Mouse (Mus musculus) brain, embryonic 14.5 days (tissue): ENCODE results near the gene Ptpra.

Experiments used
- CTCF ChIP-seq: fragments of 200-500 bp; IDR thresholded peaks from 2 replicates; pipeline ENCODE4 v1.5.1; 2012; ENCODE audit warnings: inconsistent platforms, mild to moderate bottlenecking, moderate library complexity, borderline replicate concordance; ENCODE audit not compliant: insufficient read depth, insufficient read length; ENCODE audit errors: extremely low read depth
- POLR2A ChIP-seq: fragments of 200-500 bp; IDR thresholded peaks from 2 replicates; pipeline ENCODE4 v1.6.1; 2012; ENCODE audit warnings: mild to moderate bottlenecking, inconsistent platforms, borderline replicate concordance; ENCODE audit not compliant: poor library complexity, insufficient read depth, insufficient read length, severe bottlenecking; ENCODE audit errors: extremely low read depth

DNA sequence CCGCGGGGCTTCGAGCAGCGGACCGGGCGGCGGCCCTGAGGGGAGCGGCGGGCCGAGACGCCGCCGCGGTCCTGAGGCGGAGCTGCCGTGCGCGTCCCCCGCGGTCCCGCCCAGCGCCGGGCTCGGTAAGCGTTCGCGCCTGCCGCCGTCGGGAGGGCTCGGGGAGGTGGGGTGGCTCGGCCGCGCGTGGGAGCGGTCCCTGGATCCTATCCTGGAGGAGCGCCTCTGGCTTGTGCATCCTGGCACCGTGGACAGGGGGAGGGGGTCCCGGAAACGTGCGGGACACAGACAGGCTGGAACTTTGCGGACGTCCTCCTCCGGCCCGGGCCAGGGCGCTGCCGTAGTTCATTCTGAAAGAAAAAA lies 337 bp downstream of the Ptpra start:
- TF ChIP-seq POLR2A = no peak
- no peak for TF ChIP-seq CTCF
